Mouse (Mus musculus): ENCODE measurements around the gene Lmod3.

Gene Lmod3

DNA sequence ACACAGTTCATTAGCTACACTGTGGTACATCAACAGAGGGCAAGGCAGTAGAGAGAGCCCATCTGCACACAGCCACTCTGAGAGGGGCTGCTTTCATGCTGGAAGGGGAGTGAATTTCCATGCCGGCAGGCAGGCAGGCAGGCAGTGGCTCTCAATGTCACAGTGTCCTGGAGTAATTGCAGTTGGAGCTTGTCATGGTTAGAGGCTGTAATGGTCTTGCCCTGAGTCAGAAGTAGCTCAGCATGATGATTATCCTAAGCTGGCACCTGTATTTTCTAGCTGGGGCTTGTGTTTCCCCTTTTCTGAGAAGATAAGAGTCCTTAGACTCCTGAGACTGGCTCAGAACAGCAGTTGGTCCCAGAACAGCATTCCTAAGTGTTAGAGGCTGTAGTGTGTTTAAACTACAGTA, 26.5 kb downstream of the Lmod3 start:
- no peak for DNase-seq (ENCODE audit: low spot score in 2 of 2)

DNA sequence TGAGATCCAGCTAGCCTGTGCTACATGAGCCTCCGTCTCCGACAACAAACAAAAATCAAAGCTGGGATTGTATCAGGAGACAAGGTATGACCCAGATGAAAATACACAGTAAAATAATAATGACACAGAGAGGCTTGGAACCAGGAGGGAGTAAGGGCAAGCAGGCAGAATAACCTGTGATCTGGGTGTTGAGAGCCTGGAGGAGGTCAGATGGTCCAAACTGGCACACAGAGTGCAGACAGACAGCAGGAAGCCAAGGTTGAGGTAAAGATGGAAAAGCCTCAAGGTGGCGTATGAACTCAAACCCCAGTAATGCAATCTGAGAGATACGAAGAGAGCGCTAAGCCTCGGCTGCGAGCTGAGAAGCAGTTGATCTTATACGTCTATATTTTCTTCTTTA, 28.1 kb downstream of the Lmod3 start:
- no peak for DNase-seq (ENCODE audit: low spot score in 2 of 2)

DNA sequence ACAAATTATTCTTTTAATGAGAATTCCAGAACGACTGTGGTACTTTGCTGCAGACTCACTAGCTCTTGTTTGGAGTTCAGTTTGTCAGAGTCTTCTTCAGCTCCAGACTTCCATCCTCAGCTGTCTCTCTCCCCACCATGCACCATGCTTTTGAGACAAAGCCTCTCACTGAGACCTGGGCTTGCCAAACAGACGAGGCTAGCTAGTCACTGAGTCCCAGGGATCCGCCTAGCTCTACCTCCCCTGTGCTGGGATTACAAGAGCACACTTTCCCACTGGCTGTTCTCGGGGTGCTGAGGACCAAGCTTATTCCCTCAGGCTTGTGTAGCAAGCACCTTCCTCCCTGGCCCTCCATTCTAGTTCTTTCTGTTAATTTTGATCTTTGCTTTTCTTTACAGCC, 29.0 kb downstream of the Lmod3 start:
- DNase-seq (ENCODE audit: low spot score in 2 of 2): no peak

DNA sequence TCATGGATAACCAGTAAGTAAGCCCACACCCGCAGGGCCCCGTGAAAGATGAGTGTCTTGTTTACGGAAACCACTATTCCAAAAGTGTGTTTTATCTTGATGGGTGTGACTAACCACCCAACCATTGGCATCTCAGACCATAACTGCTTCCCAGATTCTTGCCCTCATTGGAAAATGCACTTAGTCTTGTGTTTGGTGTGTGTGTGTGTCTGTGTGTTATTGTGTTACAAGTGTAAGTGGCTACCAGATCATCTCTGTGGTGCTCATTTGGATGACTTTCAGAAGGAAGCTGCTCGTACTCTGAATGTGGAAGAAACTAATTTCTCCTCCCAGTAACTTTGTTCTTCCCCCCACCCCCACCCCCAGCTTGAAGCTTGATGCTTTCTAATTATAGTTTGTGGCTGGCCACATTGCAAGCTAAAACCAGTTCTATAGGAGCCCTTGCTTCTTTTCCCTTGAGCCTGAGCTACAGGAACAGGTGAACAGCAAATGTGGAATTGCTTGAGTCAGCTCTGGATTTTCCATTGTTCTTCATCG, 29.6 kb downstream of the Lmod3 start:
- no peak for DNase-seq (ENCODE audit: low spot score in 2 of 2)

DNA sequence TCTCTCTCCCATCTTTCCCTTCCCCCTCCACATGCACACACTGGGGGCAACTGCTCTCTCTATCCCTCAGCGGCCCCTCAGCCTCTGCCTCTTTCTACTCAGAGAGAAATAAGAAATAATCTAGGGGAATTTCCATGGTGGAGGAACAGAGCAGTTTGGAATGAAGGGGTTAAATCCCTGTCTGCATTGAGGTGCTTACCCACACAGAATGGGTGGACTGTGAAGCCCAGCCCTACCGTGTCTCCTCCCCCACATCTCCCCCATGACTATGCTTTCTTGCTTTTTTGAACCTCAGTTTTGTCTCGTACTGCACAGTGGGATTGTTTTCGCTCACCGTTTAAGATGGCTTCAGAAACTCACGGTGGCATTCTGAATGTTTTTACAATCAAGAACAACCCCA, 30.2 kb downstream of the Lmod3 start:
- no peak for DNase-seq (ENCODE audit: low spot score in 2 of 2)

DNA sequence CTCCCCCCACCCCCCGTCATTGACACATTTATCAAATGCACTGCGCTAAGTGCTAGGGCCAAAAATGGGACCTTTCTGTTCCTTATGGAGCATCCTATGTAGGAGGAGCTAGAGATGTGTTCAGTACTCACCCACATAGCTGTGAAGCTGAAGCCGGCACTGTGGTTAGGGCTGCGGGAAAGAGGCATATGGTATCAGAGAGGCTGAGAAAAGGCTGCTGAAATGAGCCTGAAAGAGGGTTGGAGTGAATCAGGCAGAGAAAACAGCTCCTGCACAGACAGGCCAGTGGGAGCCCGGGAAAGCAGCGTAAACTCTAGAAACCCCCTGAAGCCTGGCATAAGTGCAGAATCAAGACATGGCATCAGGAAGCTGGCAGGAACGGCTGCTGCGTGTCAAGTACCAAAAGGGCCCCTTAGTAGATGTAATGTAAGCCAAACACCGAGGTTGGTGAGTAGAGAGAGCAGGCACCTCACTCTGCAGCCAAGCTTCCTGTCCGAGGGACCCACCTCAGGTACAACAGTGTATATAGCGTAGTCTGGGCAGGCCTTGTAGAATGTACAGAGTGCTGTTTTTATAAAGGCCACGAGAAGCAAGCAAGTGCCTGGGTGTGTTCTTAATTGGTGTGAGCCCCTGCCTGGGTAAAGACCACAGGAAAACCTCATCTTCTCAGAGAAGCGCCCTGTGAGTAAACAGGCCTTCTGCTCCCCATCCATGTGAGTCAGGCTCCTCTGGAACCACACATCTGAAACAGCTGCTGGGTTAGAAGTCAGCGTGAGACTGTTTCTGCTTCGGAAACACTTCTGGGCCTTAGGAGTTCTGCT, 31.1 kb downstream of the Lmod3 start:
- DNase-seq (ENCODE audit: low spot score in 2 of 2): no peak

DNA sequence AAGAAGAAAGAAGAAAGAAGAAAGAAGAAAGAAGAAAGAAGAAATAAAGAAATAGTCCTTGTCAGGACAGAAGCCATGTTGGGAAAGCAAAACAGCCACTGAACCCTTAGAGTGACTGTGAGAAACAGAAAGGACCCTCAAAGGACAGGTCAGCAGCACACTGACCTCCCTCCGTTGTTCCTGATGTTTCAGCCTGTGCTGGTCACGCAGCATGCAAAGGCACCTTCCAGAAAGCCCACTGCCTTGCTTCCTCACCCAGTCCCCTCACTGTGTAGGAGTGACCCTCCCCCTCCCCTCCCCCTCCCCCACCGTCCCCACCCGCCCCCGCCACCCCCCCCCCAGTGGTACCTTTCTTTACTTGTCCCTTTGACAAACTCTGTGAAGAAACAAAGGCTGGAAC, 31.9 kb downstream of the Lmod3 start:
- DNase-seq (ENCODE audit: low spot score in 2 of 2): no peak

DNA sequence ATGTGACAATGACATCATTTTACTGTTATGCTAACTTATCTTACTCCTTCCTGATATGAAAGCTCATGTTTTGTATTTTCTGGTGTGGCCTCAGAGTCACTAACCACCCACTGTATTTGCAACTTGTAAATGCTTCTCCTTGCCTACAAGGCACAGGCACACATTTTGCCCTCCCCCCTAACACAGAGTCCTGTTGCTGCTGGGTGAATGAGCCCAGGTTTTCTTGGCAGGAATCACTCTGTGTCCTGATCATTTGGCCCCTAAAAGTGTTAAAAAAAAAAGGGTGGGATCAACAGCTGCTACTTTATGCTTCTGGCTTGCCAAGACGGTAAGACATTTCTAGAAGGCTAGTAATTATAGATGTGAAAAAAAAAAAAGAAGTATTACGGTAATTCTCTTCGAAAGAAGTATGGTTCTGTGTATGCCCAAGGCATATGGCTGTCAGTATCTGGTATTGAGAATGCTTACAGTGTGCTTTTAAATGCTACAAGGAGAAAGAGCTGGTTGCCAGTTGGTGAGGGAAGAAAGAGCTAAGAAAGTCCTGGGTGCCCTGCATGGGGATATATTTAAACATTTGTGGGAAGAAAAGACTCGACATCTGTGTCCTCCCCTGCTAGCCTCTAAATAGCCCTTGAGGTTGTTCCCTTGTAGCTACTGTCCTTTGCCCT, 36.3 kb downstream of the Lmod3 start:
- no peak for DNase-seq (ENCODE audit: low spot score in 2 of 2)

DNA sequence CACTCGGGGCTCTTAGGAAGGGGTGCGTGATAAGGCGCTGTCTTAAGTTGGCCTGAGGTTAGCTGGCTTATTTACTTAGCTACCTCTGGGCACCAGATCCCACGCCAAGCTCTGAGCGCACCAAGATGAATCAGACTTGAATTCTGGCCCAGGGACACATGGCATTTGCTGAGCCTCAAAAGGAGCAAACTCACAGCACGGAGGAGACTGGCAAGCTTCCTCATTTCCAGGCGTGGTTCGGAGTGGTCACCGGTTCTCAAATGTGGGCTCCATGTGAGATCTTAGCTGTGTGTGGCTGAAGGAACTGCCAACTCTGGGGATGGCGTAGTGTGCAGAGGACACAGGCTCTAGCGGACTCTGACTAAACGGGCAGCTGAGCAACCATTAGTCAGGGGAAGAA, 40.6 kb downstream of the Lmod3 start:
- peak; percentile 34 to 59 for DNase-seq (ENCODE audit: low spot score in 2 of 2)

DNA sequence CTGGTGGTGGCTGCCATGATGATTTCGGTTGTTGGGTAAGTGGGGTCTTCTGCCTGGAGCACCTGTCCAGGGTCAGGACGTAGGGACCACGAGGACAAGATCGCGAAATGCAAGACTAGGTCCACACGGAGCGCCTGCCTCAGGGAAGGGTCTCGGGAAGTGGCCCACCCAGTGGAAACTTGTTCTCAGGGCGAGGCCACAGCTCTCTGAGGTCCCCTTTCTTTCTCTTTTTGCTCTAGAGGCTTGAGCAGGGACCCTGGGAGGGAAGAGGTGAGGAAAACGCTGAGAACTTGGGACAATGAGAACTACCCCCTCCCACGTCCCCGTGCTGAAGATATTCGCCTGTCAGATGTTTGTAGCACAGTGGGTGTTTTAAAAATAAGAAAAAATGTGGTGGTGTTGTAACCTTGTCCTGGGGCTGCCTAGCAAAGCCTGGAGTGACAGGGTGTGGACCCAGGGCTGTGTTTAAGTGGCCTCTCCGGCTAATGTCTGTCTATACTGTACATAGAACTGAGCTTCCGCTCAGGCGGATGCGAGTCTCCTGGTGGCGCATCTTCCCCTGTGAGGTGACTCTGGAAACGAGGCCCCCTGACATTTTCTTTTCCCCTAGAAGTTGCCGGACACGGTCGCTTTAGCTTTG, 41.5 kb downstream of the Lmod3 start:
- no peak for DNase-seq (ENCODE audit: low spot score in 2 of 2)

DNA sequence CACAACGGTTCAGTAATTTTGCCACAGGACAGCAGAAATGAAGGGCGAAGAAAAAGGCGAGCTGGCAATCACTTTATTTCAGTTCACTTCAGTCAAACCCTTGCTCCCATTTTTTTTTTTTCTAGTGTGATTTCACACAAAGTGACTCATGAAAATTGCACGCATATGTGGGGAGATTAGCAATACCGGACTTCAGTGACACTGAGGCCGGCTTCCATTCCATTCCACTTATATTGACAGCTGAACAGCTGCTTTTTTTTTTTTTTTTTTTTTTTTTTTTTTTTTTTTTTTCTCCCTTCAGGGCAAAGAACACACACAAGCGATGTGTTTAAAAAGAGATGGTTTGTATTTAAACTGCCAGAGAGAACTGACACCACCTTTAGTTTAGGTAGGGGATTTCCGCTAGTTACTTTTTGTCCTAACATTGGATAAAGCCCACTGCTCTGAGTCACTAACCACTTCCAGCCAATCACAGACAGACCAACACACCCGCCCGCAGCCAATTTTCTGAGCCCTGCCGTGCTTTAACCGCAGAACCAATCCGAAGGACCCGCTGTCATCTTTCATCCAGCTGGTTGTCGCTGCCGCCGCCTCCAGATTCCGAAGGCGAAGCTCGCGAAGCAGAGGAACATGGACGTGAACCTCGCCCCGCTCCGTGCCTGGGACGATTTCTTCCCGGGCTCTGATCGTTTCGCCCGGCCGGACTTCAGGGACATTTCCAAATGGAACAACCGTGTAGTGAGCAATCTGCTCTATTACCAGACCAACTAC, 42.2 kb downstream of the Lmod3 start, which contains the start of gene Arl6ip5:
Gene Arl6ip5 (plus strand): TSS at position 499 of the 771 bp plus-strand sequence.
- DNase-seq (ENCODE audit: low spot score in 2 of 2): peak; percentile 74 to 85

DNA sequence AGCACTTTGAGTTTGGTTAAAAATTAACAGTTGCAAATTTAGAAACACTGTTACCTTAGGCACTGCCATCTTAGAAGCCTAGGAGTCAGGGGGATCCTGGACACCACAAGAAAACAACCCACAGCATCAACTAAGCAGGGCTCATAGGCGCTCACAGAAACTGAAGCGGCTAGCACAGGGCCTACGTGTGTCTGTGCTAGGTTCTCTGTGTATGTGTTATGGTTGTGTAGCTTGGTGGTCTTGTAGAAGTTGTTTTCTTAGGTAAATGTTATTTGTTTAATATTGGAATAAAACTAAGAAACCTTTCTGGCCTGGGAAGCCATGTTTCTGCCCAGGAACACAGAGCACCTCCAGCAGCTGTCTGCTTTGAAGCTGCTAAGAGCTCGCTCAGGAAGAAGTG, 42.8 kb downstream of the Lmod3 start:
- no peak for DNase-seq (ENCODE audit: low spot score in 2 of 2)

DNA sequence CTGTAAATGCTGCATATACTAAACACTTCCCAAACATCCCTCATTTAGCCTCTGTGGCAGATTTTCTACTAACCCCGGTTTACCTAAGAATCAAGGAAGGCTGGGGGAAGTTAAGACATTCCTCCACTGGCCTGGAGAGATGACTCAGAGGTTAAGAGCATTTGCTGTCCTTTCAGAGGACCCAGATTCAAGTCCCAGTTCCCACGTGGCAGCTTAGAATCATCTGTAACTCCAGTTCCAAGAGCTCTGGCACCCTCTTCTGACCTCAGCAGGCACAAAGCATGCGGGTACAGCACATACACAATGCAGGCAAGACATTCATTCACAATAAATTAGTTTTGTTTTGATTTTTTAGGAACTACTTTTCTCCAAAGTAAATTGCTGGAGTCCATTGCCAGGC, 43.4 kb downstream of the Lmod3 start:
- no peak for DNase-seq (ENCODE audit: low spot score in 2 of 2)

DNA sequence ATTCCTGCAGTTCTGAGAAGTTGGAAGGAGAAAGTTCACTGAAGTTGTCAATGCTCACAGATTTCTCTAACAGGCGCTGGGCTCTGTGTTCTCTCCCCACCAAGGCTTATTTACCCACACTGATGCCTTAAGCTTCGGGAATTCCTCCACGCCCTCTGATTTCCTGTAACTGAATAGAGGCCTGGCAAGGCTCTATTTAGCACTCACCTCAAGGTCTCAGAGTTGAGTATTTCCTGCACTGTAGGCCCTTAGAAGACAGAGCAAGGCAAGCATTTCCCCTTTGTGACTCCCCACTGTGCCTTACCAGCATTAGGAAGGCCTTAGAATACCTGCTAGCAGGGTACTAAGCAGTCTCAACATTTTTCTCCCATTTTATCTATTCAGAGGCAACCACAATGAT, 44.2 kb downstream of the Lmod3 start:
- DNase-seq (ENCODE audit: low spot score in 2 of 2): no peak

DNA sequence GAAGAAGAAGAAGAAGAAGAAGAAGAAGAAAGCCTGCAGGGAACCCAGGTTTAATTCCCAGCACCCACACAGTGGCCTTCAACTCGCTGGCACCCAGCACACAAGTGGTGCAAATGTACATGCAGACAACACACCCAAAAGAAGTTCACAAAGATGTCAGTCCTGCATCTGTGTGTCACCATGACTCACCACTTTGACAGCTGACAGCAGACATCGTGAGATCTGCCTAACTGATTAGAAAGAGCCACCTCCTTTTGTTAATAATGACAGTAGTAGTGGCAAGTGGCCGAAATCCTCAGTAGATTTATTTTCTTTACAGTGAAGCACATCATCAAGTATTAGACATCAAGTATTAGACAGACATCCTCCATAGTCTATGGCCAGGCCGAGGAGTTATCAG, 45.5 kb downstream of the Lmod3 start:
- no peak for DNase-seq (ENCODE audit: low spot score in 2 of 2)

DNA sequence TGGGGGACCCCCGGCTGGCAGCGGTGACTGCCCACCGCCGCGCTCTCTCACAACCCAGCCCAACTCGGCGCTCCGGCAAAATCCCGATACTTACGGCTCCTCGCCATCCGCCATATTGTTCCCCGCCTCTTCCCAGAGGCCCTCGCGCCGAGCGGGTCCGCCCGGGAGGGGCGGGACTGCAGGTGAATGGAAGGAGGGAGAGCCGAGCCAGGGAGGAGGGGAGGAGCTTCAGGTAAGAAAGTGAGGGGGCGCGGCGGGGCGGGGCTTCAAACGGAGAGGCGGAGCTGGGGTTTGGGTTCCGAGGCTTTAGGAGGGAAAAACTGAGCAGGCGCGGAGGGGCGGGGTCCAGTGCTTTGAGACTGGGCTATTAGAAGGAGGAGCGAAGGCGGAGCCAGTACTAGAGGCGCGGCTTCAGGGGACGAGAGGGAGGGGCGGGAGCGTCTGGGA, 47.1 kb downstream of the Lmod3 start, which contains the start of gene Uba3:
Gene Uba3 (minus strand): TSS at position 209 of the 447 bp plus-strand sequence.
- peak; percentile 99 to 100 for DNase-seq (ENCODE audit: low spot score in 2 of 2)

DNA sequence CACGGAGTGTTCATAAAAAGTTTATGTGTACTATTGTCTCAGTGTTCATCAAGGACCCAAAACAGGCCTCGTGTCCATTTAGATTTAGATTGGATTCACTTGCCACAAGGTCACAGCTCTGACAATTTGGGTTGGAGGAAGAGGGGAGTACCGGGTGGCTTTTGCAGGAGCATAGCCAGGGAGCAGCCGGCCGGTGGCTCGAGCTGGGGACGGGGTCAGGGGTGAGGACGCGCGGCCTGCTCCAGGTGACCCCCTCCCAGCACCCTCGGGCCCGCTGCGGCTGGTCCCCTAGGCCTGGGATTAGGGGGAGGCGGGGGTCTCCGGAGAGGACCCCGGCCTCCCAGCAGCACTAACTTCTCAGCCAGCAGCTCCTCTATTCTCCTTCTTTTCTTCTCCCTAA, 47.6 kb downstream of the Lmod3 start:
- DNase-seq (ENCODE audit: low spot score in 2 of 2): no peak

DNA sequence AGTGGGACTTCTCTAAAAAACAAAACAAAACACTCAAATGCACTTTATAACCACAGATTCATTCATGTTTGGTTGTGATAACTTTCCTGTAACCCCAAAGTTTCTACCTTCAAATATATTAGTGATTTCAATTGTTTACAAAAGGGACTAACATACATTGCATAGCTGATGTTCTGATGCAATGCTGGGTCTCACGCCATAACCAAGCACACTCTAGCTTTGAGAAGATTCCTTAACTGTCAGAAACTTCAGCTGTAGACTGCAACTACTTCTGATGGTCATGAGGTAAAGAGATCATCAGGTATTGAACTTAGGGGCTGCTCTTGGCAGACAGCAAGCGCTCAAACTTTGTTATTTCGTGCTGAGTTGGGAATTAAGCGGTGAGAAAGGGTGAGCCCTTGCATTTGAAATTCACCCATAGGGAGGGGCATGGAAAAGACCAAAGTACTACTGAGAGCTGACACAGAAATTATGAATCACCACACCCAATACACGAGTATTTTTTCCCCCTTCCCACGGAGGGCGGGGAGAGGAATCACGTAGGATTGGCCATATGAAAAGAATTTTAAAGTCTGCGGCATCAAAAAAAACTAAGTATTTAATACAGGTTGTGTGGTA, 48.2 kb downstream of the Lmod3 start:
- DNase-seq (ENCODE audit: low spot score in 2 of 2): no peak

DNA sequence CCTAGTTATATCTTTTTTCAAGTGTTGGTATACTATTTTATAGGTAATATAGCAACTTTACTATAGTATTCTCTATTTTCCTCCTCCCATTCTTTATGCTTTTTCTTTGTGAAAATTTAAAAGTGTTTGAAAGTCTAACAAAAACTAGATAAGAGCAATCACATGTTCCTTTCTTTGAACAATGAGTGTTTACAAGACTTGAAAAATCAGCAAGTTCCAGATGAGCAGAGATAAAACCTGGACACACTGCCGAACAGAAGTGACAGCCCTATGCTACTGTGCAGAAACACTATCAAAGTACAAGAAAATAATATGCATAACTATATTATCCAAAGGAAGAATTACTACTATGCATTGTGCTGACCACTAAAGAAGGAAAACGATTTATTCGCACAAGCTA, 50.1 kb downstream of the Lmod3 start:
- DNase-seq (ENCODE audit: low spot score in 2 of 2): no peak

DNA sequence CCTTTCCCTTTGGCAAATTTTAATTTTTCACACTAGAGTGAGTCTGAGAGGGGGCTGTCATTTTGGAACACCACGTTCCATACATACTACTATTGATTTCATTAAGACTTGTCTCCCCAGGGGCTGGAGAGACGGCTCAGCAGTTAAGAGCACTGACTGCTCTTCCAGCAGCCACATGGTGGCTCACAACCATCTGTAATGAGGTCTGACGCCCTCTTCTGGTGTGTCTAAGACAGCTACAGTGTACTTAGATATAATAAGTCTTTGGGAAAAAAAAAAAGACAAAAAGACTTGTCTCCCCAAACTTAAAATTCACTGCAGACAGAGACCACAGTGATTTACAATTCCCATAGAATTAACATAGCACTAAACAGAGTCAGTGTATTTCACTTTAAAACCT, 52.1 kb downstream of the Lmod3 start:
- no peak for DNase-seq (ENCODE audit: low spot score in 2 of 2)
